Mouse (Mus musculus) embryonic facial prominence, embryonic 15.5 days (tissue): ENCODE results near the gene Pld4. TPM values are rescaled to one million over a fixed set of nuclear protein-coding genes. Genes with fewer than 3 reads are reported as not detected.

Experiments used
- ATAC-seq: fragments of 200-750 bp; cut with Nextera tagmentation; 2 replicates; pipeline ENCODE4 v1.8.0; 2017; ENCODE audit warnings: low read depth, moderate TSS enrichment; ENCODE audit not compliant: insufficient number of reproducible peaks, low FRiP score, low TSS enrichment
- H3K27ac ChIP-seq: fragments of 300-500 bp; sonication (generic); replicated peaks from 2 replicates; pipeline ENCODE4 v1.5.1; 2015; ENCODE audit warnings: mild to moderate bottlenecking, inconsistent platforms
- H3K27me3 ChIP-seq: fragments of 300-500 bp; sonication (generic); 2 replicates; pipeline ENCODE4 v1.6.1; 2015; ENCODE audit warnings: inconsistent platforms
- H3K36me3 ChIP-seq: fragments of 300-500 bp; sonication (generic); 2 replicates; pipeline ENCODE4 v1.6.1; 2015; ENCODE audit warnings: mild to moderate bottlenecking, inconsistent platforms
- H3K4me1 ChIP-seq: fragments of 300-500 bp; sonication (generic); 2 replicates; pipeline ENCODE4 v1.6.1; 2015; ENCODE audit warnings: inconsistent platforms
- H3K4me2 ChIP-seq: fragments of 300-500 bp; sonication (generic); replicated peaks from 2 replicates; pipeline ENCODE4 v1.6.1; 2015; ENCODE audit warnings: mild to moderate bottlenecking, inconsistent platforms
- H3K4me3 ChIP-seq: fragments of 300-500 bp; sonication (generic); replicated peaks from 2 replicates; pipeline ENCODE4 v1.5.1; 2015; ENCODE audit warnings: mild to moderate bottlenecking, inconsistent platforms
- H3K9ac ChIP-seq: fragments of 300-500 bp; sonication (generic); 2 replicates; pipeline ENCODE4 v1.6.1; 2015; ENCODE audit warnings: inconsistent platforms
- H3K9me3 ChIP-seq: fragments of 300-500 bp; sonication (generic); replicated peaks from 2 replicates; pipeline ENCODE4 v1.6.1; 2016; ENCODE audit warnings: inconsistent platforms
- WGBS: fragments of 180-500 bp; shearing (Covaris S2); methylation state at CpG from one replicate; pipeline ENCODE4 v1.1.7; 2015; 5-methylcytosine and 5-hydroxymethylcytosine counted together
- polyA plus RNA-seq: library from polyadenylated mRNA; unstranded; fragments of >200 nt; fragmentation: Nextera tagmentation; extraction: Ambion mirVana; gene quantifications from 2 replicates; pipeline ENCODE4 v1.2.1, GENCODE M21; 2015

Pld4 gene
- polyA plus RNA-seq, 1 experiment from 2014 or later = 13.4 TPM

DNA sequence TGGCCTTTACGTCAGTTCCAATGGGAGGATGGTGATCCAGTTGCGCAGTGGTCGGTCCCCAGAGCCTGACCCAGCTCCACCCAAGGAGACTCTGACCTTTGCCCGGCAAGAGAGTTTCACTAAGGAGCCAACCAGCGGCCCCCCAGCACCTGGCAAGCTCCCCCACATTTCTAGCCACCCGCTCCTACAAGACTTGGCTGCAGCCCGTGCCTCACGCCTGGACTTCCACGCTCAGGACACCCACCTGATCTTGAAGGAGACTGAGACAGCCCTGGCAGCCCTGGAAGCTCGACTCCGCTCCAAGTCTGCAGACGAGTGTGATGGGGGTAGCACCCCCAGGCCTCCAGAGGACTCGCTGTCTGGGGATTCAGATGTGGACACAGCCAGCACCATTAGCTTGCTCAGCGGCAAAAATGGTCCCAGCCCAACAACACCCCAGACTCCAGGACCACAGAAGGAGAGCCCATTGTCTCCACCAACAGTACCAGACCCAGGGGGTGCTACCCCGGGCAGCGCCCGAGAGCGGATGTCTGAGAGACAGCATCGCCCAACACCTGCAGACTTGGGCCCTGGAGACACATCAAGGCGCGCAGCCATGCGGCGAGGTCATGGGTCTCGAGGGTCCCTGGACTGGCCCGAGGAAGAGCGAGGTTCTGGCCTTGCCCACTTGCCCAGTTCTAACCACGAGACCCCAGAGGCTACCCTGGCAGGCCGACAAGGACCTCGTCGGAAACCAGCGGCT is 22.0 kb upstream of the Pld4 start:
- H3K9ac ChIP-seq = no peak overlapping the region
- WGBS = 91% methylated on average over 31 of the region's 31 CpGs
- H3K4me3 ChIP-seq = no peak overlapping the region
- H3K27me3 ChIP-seq = no peaks in the 10 kb centered on the region
- ATAC-seq = no peak
- H3K4me1 ChIP-seq = peaks cover 13% of the 10 kb centered on the region
- H3K4me2 ChIP-seq = no peak overlapping the region
- peaks cover 84% of the 10 kb centered on the region for H3K36me3 ChIP-seq
- no peaks in the 10 kb centered on the region for H3K9me3 ChIP-seq
- no peak overlapping the region for H3K27ac ChIP-seq

- peaks cover 81% of the 10 kb centered on the region for H3K36me3 ChIP-seq
- no peak for ATAC-seq
- no peak overlapping the region for H3K4me2 ChIP-seq
- H3K9me3 ChIP-seq = no peaks in the 10 kb centered on the region
- H3K9ac ChIP-seq = no peak overlapping the region
- no peak overlapping the region for H3K4me3 ChIP-seq
- H3K27me3 ChIP-seq = no peaks in the 10 kb centered on the region
- H3K4me1 ChIP-seq = peaks cover 19% of the 10 kb centered on the region
- WGBS = 89% methylated on average over 24 of the region's 24 CpGs
- no peak overlapping the region for H3K27ac ChIP-seq
Observed at GRCm38 (mm10) chr12:112739023-112739568, 21.4 kb upstream of the Pld4 start.

DNA sequence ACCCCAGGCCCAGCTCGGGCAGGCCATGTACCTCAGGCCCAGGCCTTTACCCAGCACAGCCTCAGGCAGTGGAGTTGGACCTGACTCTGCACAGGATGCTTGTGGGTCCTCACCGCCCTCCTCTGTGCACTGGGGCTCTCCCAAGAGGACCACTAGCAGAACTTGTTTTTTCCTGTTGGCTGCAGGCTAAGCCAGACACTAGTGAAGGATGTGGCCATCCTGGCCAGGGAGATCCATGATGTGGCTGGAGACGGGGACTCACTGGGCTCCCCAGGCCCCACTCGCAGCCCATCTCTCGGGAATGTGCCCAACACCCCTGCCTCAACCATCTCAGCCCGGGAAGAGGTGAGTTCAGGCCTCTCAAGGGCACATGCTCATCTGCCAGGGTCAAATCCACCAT is 17.7 kb upstream of the Pld4 start:
- Histone ChIP-seq H3K9ac (peak overlapping the region; percentile 15; the same call in 1 of the 2 replicates), H3K4me2 (no peak overlapping the region), H3K4me3 (no peak overlapping the region), H3K27me3 (no peaks in the 10 kb centered on the region), H3K4me1 (peaks cover 35% of the 10 kb centered on the region), H3K36me3 (peaks cover 61% of the 10 kb centered on the region), H3K27ac (peak overlapping the region; percentile 84), H3K9me3 (no peaks in the 10 kb centered on the region)
- no peak for ATAC-seq
- WGBS = 52% methylated on average over 6 of the region's 6 CpGs

GRCm38 (mm10) chr12:112743168-112743975 is 17.1 kb upstream of the Pld4 start:
- WGBS = 39% methylated on average over 25 of the region's 25 CpGs
- no peaks in the 10 kb centered on the region for H3K27me3 ChIP-seq
- peaks cover 35% of the 10 kb centered on the region for H3K4me1 ChIP-seq
- peaks cover 55% of the 10 kb centered on the region for H3K36me3 ChIP-seq
- H3K27ac ChIP-seq = peak overlapping the region; percentile 84
- 0 out of 2 replicates have a peak overlapping the region, but pooled peaks have one; percentile 10 for H3K4me2 ChIP-seq
- H3K9me3 ChIP-seq = no peaks in the 10 kb centered on the region
- H3K9ac ChIP-seq = peak overlapping the region; percentile 15
- no peak overlapping the region for H3K4me3 ChIP-seq
- peak; percentile 56; the same call in 1 of the 2 replicates for ATAC-seq

GRCm38 (mm10) chr12:112744211-112744610 is 16.2 kb upstream of the Pld4 start:
- H3K4me1 ChIP-seq = peaks cover 35% of the 10 kb centered on the region
- peak overlapping the region; percentile 2; the same call in 1 of the 2 replicates for H3K9ac ChIP-seq
- no peak overlapping the region for H3K27ac ChIP-seq
- no peaks in the 10 kb centered on the region for H3K9me3 ChIP-seq
- no peak overlapping the region for H3K4me2 ChIP-seq
- peaks cover 47% of the 10 kb centered on the region for H3K36me3 ChIP-seq
- no peak for ATAC-seq
- 81% methylated on average over 6 of the region's 11 CpGs for WGBS
- H3K27me3 ChIP-seq = no peaks in the 10 kb centered on the region
- H3K4me3 ChIP-seq = no peak overlapping the region

DNA sequence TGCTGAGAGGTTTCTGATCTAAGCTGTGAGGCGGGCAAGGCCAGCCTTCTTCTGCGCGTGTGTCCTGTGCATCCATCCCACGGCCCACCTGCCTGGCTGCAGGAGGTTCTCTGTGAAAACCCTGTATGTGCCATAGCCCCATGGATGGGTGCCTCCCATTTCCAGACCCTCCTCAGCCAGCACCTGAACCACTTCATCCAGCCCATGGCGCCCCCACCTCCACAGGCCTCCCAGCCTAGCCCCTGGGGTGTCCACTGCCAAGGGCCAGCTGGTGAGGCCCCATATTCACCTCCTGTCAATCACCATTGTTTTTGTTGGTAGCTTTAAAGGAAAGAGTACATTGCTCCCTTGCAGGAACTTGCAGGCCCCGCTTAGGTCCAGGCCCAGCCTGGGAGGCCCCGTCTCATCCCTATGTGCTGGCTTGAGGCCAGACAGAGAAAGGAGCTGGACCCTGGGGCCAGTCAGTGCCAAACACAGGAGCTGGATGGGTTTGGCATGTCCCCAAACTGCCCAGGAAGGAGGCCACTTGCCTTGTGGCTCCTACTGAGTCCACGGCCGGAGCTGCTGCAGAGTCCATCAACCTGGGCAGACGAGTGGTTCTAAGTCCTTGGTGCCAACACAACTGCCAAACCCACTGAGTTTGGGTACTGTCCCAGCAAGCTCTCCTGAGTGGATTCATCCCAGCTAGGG is 15.4 kb upstream of the Pld4 start:
- no peak overlapping the region for H3K4me2 ChIP-seq
- H3K9ac ChIP-seq = no peak overlapping the region
- no peaks in the 10 kb centered on the region for H3K9me3 ChIP-seq
- H3K4me3 ChIP-seq = no peak overlapping the region
- peaks cover 38% of the 10 kb centered on the region for H3K36me3 ChIP-seq
- WGBS = 87% methylated on average over 10 of the region's 10 CpGs
- H3K4me1 ChIP-seq = peaks cover 35% of the 10 kb centered on the region
- no peak overlapping the region for H3K27ac ChIP-seq
- H3K27me3 ChIP-seq = no peaks in the 10 kb centered on the region
- no peak for ATAC-seq

DNA sequence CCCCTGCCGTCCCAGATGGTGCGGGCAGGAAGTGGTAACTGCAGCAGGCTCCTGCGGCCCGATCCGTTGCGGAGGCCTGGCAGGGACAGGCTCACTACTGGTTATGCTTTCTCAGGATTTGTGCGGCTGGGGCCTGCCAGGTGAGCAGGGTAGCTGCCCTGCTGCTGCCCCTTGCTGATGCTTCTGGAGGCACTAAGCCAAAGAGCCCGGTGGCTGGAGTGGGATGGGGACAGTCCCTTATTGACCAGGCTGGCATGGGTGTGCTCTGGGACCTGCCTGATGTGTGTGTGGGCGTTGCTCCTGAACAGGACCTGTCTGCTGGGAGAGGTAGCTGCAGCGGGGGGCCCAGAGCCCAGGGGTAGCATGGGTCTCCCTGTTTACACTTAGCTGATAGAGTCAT is 14.7 kb upstream of the Pld4 start:
- Histone ChIP-seq H3K36me3 (peaks cover 32% of the 10 kb centered on the region), H3K9me3 (no peaks in the 10 kb centered on the region), H3K27ac (no peak overlapping the region), H3K4me1 (peaks cover 35% of the 10 kb centered on the region), H3K27me3 (no peaks in the 10 kb centered on the region), H3K4me3 (no peak overlapping the region), H3K9ac (no peak overlapping the region), H3K4me2 (no peak overlapping the region)
- no peak for ATAC-seq
- WGBS = 84% methylated on average over 10 of the region's 10 CpGs

DNA sequence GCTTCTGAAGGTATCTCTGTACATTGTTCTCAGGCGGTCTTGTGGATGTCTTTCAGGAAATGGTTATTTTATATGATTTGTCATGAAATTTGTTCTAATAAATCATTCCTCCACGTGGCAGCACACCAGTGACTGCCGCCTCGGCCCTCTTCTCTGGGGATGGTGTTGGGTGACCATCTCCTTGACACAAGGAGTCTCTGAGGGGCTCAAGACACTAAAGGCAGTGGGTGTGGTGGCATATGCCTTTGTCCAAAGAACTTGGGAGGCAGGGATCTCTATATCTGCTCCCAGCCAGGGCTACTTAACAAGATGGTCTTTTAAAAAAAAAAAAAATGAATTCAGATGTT is 14.0 kb upstream of the Pld4 start:
- H3K9ac ChIP-seq = no peak overlapping the region
- 76% methylated on average over 4 of the region's 4 CpGs for WGBS

GRCm38 (mm10) chr12:112746808-112747605 is 13.4 kb upstream of the Pld4 start:
- H3K4me2 ChIP-seq = peak overlapping the region; percentile 28; the same call in 1 of the 2 replicates
- H3K9me3 ChIP-seq = no peaks in the 10 kb centered on the region
- no peaks in the 10 kb centered on the region for H3K27me3 ChIP-seq
- peaks cover 23% of the 10 kb centered on the region for H3K36me3 ChIP-seq
- ATAC-seq = peak; percentile 58
- no peak overlapping the region for H3K4me3 ChIP-seq
- H3K9ac ChIP-seq = no peak overlapping the region
- WGBS = 8% methylated on average over 10 of the region's 10 CpGs
- H3K27ac ChIP-seq = peak overlapping the region; percentile 85
- peaks cover 35% of the 10 kb centered on the region for H3K4me1 ChIP-seq

More for the DNA sequence above, 14.0 kb upstream of the Pld4 start:
- Histone ChIP-seq H3K4me3 (no peak overlapping the region), H3K4me1 (peaks cover 35% of the 10 kb centered on the region), H3K36me3 (peaks cover 24% of the 10 kb centered on the region), H3K4me2 (no peak overlapping the region), H3K27ac (no peak overlapping the region), H3K27me3 (no peaks in the 10 kb centered on the region), H3K9me3 (no peaks in the 10 kb centered on the region)
- ATAC-seq = no peak

- 58% methylated on average over 8 of the region's 8 CpGs for WGBS
- Histone ChIP-seq H3K4me1 (peaks cover 31% of the 10 kb centered on the region), H3K4me3 (no peak overlapping the region), H3K9ac (no peak overlapping the region), H3K27me3 (no peaks in the 10 kb centered on the region), H3K4me2 (no peak overlapping the region), H3K9me3 (no peaks in the 10 kb centered on the region), H3K36me3 (peaks cover 23% of the 10 kb centered on the region), H3K27ac (no peak overlapping the region)
- ATAC-seq = no peak
Observed at GRCm38 (mm10) chr12:112747606-112747970, 12.9 kb upstream of the Pld4 start.
